Mouse (Mus musculus): ENCODE data around the gene Gpr4.

DNA sequence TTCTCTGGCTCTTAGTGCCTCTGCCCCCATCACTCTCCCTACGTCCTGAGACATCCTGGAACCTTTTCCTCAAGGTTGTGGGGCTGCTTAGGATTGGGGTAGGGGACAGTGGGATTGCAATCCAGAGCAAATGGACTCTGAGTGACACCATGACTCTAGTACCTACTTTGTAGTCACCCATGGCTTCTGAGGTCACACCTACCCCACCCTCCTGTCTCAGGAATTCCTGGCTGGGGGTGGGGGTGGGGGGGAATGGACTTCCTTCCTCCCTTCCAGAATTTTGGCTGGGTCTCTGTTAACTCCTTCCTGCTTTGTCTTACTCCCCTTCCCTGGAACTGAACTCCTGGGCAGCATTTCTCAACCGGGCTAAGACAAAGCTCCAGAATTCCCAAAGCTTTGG, 1.0 kb downstream of the Gpr4 start:
- TF ChIP-seq CTCF (conservative IDR thresholded peaks at IDR 0.05; ENCODE audit: low read length) (no peak), POU5F1 (IDR thresholded peaks at IDR 0.05; ENCODE audit: borderline replicate concordance, low read length) (no peak), NANOG (IDR thresholded peaks at IDR 0.05; ENCODE audit: borderline replicate concordance, low read length) (no peak)

All from E14TG2a.4 (cell line).